Mouse (Mus musculus) lung, adult 2 months (tissue): ENCODE results near the gene Macrod2.

Experiments
- CTCF ChIP-seq: fragments of 200-500 bp; IDR thresholded peaks from 2 replicates; pipeline ENCODE4 v1.5.1; 2011; ENCODE audit warnings: mild to moderate bottlenecking, low read length, control low read depth; ENCODE audit not compliant: insufficient read depth
- POLR2A ChIP-seq: fragments of 200-500 bp; IDR thresholded peaks from 2 replicates; pipeline ENCODE4 v1.6.1; 2011; ENCODE audit warnings: low read depth, mild to moderate bottlenecking, control low read depth, low read length, borderline replicate concordance; ENCODE audit errors: extremely low read depth

DNA sequence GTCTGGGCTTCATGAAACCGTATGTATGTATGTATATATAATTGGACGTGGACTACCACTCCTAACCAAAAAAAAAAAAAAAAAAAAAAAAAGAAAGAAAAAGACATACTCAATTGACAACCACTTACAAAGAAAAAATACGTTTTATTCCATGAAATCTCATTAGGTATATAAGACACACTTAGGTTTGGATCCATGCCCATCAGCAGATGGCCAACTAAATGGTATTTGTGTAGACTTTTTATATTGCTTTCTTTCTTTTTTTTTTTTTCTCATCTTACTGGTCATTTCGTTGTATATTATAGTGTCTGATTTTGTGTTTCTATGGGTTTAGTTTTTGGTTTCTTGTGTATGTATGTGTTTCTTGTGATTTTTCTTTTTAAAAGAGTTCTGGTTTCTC, 467.6 kb downstream of the Macrod2 start:
- TF ChIP-seq CTCF = no peak
- TF ChIP-seq POLR2A = no peak
